ENCODE assay signal across 21 mouse cellular contexts in genomic region chr6:146487079-146487478, GRCm38 (mm10). TPM values are rescaled to one million over a fixed set of nuclear protein-coding genes. Genes with fewer than 3 reads are reported as not detected.
DNase-seq lines count a peak whose midpoint lies in the region; ATAC-seq and TF ChIP-seq lines count a peak whose summit lies in the region.
"Had no signal": no experiment of that assay in that cellular context is flagged by ENCODE, and none has a peak within 500 bp of the region (broad histone marks: within the 10 kb centered on the region; RNA-seq: fewer than 3 reads in every experiment).

No protein-coding gene starts in this region.

- ATAC-seq in heart, embryonic 13.5 days (ENCODE audit: extremely low read depth, insufficient number of reproducible peaks, low FRiP score, low TSS enrichment) = no peak
- ATAC-seq: forebrain, embryonic 16.5 days; intestine, embryonic 16.5 days had no signal

- H3K4me1 ChIP-seq in heart, embryonic 13.5 days = peaks cover 52% of the 10 kb centered on the region
- H3K4me1 ChIP-seq in thymus, adult 2 months (replicated peaks; ENCODE audit: control insufficient read depth, insufficient read depth, low read length) = peaks cover 51% of the 10 kb centered on the region
- H3K4me1 ChIP-seq: forebrain, embryonic 12.5 days; hindbrain, embryonic 15.5 days had no signal

- TF ChIP-seq POLR2A in thymus, adult 2 months (IDR thresholded peaks at IDR 0.05; ENCODE audit: control insufficient read depth, extremely low read depth, insufficient read depth, low read length, poor library complexity) = no peak

- H3K4me2 ChIP-seq in heart, embryonic 13.5 days = no peak overlapping the region; the same call in 1 of the 2 replicates
- H3K4me2 ChIP-seq: embryonic facial prominence, embryonic 13.5 days; forebrain, embryonic 12.5 days; hindbrain, embryonic 15.5 days had no signal

- peaks cover 4% of the 10 kb centered on the region; the same call in 1 of the 2 replicates for H3K36me3 ChIP-seq in heart, embryonic 13.5 days
- H3K36me3 ChIP-seq in thymus, adult 2 months (ENCODE audit: control insufficient read depth, insufficient read depth, low read length) = no peaks in the 10 kb centered on the region
- H3K36me3 ChIP-seq: embryonic facial prominence, embryonic 13.5 days; forebrain, embryonic 12.5 days; hindbrain, embryonic 15.5 days had no signal

- intact Hi-C loops in heart, postnatal 14 days (cut with DNase I) = no loop called here

- no peak for TF ChIP-seq CTCF in layer of hippocampus, adult 2 months (conservative IDR thresholded peaks at IDR 0.05)
- no peak for TF ChIP-seq CTCF in thymus, adult 2 months (IDR thresholded peaks at IDR 0.05; ENCODE audit: borderline replicate concordance, control insufficient read depth, extremely low read depth, insufficient read depth, low read length, poor library complexity)

- WGBS in heart, embryonic 13.5 days = 44% methylated on average over 9 of the region's 9 CpGs
- 82% methylated on average over 9 of the region's 9 CpGs for WGBS in thymus, adult 2 months

- DNase-seq in heart, adult 11 months = peak; percentile 85
- no peak for DNase-seq in heart, postnatal 14 days
- DNase-seq in heart, adult 9 months (ENCODE audit: low spot score in 2 of 2) = no peak
- peak in 1 of 2 experiments; percentile 29 for DNase-seq in layer of hippocampus, adult 2 months (ENCODE audit: low spot score in 2 of 2)
- DNase-seq in layer of hippocampus, postnatal 25 days (ENCODE audit: extremely low spot score in 1 of 2, low spot score in 1 of 2) = no peak
- DNase-seq in thymus, adult 2 months = no peak
- no peak for DNase-seq in thymus, postnatal 25 days
- DNase-seq: adrenal gland, postnatal 10 days; cerebellum, adult 18-20 months; cerebellum, adult 9-11 months; cerebellum, postnatal 36 days; gastrocnemius, adult 2 months; gastrocnemius, postnatal 25 days; heart, adult 18-20 months; kidney, adult 2 months had no signal

- H3K4me3 ChIP-seq in heart, embryonic 13.5 days = no peak overlapping the region
- no peak overlapping the region for H3K4me3 ChIP-seq in layer of hippocampus, adult 2 months
- H3K4me3 ChIP-seq in thymus, adult 2 months (ENCODE audit: control insufficient read depth, insufficient read depth, low read length) = no peak overlapping the region
- H3K4me3 ChIP-seq: embryonic facial prominence, embryonic 13.5 days; forebrain, embryonic 12.5 days; gastrocnemius, adult 2 months; hindbrain, embryonic 15.5 days had no signal

- H3K9me3 ChIP-seq in heart, embryonic 13.5 days = no peaks in the 10 kb centered on the region
- H3K9me3 ChIP-seq: embryonic facial prominence, embryonic 13.5 days; forebrain, embryonic 12.5 days; hindbrain, embryonic 15.5 days had no signal

- H3K27ac ChIP-seq in heart, embryonic 13.5 days (replicated peaks) = peak overlapping the region; percentile 16; the same call in 1 of the 2 replicates
- H3K27ac ChIP-seq in layer of hippocampus, adult 2 months = peak overlapping the region; percentile 51; the same call in 1 of the 2 replicates
- peak overlapping the region; percentile 81; the same call in 1 of the 2 replicates for H3K27ac ChIP-seq in thymus, adult 2 months (ENCODE audit: control insufficient read depth, insufficient read depth, low read length)
- H3K27ac ChIP-seq: embryonic facial prominence, embryonic 13.5 days; forebrain, embryonic 12.5 days; hindbrain, embryonic 15.5 days had no signal

- no peaks in the 10 kb centered on the region for H3K27me3 ChIP-seq in heart, embryonic 13.5 days (replicated peaks)
- no peaks in the 10 kb centered on the region for H3K27me3 ChIP-seq in thymus, adult 2 months (ENCODE audit: control insufficient read depth, insufficient read depth, low read length)
- H3K27me3 ChIP-seq: embryonic facial prominence, embryonic 13.5 days; forebrain, embryonic 12.5 days; hindbrain, embryonic 15.5 days had no signal

- no peak overlapping the region for H3K9ac ChIP-seq in heart, embryonic 13.5 days
- H3K9ac ChIP-seq: embryonic facial prominence, embryonic 13.5 days; forebrain, embryonic 12.5 days; hindbrain, embryonic 15.5 days had no signal

RNA-seq across cellular contexts. Expression of gene Itpr2, which starts 14.9 kb away (rescaled TPM):
- 10 to 100 TPM; 30.1 to 34.3 TPM for total RNA-seq in heart, postnatal 14 days (2021)
- polyA plus RNA-seq in heart, embryonic 13.5 days (2015; fragmentation: Nextera tagmentation; extraction: Ambion mirVana) = 31.2 and 31.4 TPM in 2 replicates
- 10 to 100 TPM; 15.6 to 22.1 TPM for total RNA-seq in layer of hippocampus, adult 2 months (2021)
- 10 to 100 TPM; 16.6 to 20.5 TPM for total RNA-seq in layer of hippocampus, postnatal 25 days (2021)
- 60.3 and 61.8 TPM in 2 replicates for polyA plus RNA-seq in thymus, adult 2 months (2012; rRNA removed)

Comparison
In these comparisons a context has a peak if more than half of its experiments do, and no peak if none do; other contexts are left out.
1. H3K27ac ChIP-seq: peak in every context shown above with its lines; median percentile 81 in thymus, adult 2 months; 51 in layer of hippocampus, adult 2 months; 16 in heart, embryonic 13.5 days.